Mouse (Mus musculus) monocyte, adult 2 months (primary cell): Measurements from ENCODE around the gene Sox5.

Experiments
- DNase-seq, 2 experiments: peaks; one replicate each; pipeline ENCODE4 v3.0.0; 2022; ENCODE audit warnings: low spot score in 2 of 2, low read depth in 1 of 2

Gene Sox5

DNA sequence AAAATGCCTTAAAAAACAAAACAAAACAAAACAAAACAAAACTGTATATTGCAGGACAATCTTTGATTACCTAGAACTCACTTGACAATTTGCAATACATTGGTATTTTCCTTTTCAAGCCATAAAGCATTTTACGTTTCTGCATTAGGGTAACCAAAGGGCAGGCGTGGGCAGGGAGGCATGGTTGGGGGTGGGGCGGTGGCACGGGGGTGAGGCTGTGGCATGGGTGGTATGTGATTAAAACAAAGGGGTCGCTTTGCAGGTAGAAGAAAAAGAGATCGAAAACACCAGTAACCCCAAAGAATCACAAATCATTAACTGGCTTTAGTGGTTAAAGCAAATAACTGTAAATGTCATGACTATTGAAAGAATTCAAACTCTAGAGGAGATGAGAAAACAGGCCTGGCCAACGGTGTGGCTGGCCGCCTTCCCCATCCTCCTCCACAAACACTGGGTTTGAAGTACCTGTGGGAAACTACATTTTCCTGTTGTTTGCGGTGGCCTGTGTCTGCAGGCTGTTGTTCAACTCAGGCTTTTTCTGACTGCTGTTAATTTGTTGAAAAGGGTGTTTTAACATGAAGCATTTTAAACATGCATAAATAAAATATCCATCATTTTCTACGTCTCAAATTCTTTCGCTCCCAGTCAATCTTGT is 289.9 kb downstream of the Sox5 start:
- no peak for DNase-seq

DNA sequence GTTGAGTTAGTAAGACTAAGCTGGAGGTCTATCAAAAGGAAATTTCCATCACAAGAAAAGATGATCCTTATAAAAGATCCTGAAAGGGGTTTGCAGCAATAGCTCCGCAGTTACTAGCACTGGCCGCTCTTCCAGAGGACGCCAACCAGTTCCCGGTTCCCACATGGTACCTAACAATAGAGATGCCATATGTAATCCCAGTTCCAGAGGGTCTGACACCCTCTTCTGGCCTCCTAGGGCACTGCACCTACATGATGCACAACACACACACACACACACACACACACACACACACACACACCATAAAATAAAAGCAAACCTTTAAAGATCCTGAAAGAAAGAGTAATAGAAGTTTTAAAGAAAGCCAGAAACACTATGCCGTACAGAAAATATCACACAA is 290.9 kb downstream of the Sox5 start:
- DNase-seq, result no peak

- DNase-seq, result no peak
These were observed 296.2 kb downstream of the Sox5 start for GRCm38 (mm10) chr6:144485578-144485977.

DNA sequence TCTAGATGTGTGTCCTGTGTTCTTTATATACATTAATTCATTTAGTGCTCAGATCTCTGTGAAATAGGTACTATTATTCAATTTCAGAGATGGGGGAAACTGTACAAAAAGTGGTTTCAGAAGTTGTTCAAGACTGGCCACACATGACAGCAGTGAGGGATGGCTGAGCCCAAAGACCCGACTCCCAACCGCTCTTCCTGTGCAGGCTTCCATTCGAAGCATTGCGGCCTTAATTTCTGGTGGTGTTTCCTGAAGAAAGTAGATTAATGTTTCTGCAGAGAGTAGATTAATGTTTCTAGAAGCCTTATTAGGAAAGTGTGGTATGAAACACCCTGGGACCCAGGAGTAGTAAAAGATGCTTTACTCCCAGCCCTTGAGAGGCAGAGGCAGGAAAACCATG is 298.6 kb downstream of the Sox5 start:
- no peak for DNase-seq

DNA sequence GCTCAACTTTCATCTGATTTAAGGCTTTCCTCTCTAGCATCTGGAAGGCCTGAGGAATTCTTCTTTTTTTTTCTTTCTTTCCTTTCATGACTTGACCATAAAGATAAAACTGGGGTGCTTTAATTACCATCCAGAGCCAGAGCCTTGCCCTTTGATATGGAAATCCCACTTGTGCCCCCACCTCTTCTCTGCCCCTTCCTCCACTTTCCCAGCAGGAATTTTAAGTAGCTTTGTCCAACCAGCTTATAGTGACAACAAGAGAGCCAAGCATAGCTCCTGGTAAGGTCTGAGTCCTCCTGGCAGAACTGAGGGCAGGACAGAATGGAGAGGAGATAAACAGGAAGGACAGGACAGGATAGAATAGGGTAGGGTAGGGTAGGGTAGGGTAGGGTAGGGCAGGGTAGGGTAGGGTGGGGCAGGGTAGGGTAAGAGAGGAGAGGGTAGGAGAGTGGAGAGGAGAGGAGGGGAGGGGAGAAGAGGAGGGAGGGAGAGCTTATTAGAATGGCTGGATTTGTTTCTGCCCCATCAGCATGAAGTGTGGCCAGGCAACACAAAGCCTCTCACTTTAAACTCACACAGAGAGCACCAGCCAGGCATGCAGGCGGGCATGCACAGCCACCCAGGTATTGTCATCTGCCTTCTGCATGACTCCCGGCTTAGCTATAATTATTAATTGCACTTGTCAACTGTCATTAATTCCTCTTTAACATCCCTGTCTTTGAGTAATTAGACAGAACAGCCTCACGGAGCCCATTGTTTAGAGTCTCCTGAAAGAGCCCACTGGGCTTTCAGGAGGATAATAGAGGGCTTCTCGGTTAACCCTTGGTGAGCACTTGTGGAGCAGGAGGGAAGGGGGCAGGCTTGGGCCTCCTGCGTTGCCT is 300.9 kb downstream of the Sox5 start:
- DNase-seq, result no peak

- DNase-seq, result no peak
These were observed 301.9 kb downstream of the Sox5 start for GRCm38 (mm10) chr6:144479861-144480260.

GRCm38 (mm10) chr6:144477287-144478064 is 304.3 kb downstream of the Sox5 start:
- no peak for DNase-seq

- no peak for DNase-seq
These were observed 308.3 kb downstream of the Sox5 start for GRCm38 (mm10) chr6:144473437-144473836.

DNA sequence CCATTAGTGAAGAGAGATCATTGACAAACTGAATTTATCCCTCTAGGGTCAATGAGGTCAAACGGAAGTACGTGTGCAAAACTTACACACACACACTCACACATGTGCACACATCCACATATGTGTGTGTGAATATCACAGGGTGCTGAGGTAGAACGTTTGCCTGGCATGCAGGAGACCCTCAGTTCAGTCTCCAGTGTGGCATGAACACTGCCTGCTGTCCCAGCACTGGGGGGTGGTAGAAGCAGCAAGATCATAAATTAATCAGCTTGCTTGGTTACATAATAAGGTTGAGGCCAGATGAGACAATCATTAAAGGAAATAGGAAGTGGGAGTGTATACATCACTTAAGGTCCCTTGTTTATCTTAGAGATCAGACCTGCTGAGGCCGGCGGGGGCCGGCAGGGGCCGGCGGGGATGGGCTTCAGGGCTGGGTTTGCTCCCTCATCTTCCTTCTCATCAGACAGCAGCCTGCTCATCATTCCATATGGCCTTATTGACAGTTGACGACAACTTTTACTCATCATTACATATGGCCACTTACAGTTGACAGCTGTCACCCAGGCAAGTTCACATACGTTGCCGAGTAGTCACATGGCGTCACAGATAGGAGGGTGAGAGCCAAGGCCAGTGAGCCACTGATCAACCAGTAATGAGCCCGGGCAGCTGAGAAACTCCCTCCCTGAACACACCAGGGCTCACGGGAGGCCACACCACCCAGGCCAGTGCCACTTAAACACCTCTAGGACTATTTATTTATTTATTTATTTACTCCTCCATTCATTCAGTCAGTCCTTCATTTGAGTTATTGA is 309.5 kb downstream of the Sox5 start:
- no peak for DNase-seq

DNA sequence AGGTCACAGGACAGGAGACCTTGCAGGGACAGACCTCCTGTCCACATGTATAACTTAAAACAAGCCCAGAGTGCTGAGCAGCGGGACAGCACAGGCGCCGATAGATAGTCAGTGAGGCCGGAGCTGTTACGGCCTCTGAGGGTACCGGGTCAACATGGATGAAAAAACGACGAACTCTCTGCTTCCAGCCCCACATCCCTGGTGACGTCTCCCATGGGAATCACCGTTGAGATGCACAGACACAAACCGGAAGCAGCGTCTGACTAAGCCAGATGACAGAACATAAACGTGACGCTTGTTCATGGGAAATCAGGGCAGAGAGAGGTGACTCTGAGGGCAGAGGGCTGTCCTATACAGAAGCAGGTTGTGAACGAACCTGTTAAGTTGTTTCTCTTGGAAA is 315.1 kb downstream of the Sox5 start:
- no peak for DNase-seq

DNA sequence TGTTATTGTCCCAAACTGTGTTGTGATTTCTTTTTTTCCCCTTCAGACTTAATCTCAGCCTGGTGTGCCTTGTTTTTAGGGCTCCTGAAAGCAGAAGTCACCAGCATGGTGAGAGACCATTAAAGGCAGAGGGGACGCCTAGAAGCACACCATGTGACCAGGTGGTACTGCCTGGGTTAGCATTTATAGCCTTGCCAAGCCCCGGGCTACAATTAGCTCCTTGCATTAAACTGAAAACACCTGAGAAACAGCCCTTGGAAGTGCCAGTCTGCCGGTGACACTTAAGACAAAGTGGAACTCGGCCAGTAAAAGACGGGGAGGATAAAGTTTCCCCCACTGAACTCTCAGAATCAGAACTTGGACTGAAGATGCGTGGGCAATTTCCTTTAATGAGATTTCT is 318.1 kb downstream of the Sox5 start:
- DNase-seq, result no peak

DNA sequence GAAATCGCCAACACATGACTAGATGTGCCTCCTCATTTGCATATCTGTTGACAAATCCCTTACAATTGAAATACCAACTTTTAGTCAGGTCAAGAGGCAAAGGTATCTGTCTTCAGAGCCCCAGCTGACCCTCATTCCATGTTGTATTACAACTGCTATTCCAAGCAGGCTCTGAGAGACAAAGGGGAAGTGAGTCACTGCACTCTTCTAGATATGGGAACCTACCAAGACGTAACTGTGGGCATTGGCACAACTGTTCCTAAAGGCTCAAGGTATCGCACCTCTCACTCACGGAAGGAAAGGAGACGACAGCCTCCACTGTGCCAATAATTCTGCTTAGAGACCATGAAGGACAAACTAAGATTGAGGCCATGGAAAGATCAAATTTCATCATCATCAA is 318.5 kb downstream of the Sox5 start:
- DNase-seq, result no peak

- no peak for DNase-seq
These were observed 322.3 kb downstream of the Sox5 start for GRCm38 (mm10) chr6:144459486-144459885.

GRCm38 (mm10) chr6:144457500-144457899 is 324.3 kb downstream of the Sox5 start:
- DNase-seq, result no peak

- no peak for DNase-seq
These were observed 327.2 kb downstream of the Sox5 start for GRCm38 (mm10) chr6:144454291-144455276.

DNA sequence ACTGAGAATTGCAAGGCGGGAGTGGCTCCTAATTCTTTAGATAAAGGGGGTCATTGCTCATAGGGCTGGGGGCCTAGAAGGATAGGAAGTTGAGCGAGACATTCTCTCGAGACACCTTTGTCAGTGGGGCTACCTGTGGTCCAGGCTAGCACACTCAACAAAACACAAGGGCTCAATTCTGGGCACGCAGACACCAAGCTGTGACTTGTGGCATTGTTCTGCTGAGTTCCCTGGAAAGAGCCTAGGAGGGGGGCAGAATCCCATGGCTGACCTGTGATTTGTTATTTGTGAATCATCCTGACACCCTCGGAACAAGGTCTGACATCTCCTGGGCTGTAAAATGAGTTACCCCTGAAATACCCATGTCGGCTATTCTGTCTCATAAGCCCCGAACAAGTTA is 328.2 kb downstream of the Sox5 start:
- no peak for DNase-seq

GRCm38 (mm10) chr6:144453147-144453546 is 328.6 kb downstream of the Sox5 start:
- no peak for DNase-seq

GRCm38 (mm10) chr6:144452200-144452977 is 329.4 kb downstream of the Sox5 start:
- no peak for DNase-seq

DNA sequence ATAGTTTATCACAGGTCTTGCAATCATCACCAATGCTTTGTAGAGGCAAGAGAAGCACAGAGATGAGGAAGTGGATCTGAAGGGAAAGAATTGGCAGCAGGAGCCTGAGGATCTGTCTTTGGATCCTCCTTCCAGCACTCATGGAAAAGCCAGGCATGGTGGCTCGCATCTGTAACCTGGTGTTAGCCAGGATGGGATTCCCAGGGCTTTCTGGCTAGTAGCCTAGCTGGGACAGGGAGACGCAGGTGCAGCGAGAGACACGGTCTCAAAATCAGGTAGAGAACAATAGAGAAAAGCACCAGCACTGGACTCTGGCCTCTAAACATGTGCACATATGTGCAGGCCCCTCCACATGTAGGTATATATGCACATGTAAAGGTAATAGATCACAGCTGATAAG is 330.1 kb downstream of the Sox5 start:
- DNase-seq, result no peak
